ENCODE assay signal across 43 mouse cellular contexts in the genomic region with DNA sequence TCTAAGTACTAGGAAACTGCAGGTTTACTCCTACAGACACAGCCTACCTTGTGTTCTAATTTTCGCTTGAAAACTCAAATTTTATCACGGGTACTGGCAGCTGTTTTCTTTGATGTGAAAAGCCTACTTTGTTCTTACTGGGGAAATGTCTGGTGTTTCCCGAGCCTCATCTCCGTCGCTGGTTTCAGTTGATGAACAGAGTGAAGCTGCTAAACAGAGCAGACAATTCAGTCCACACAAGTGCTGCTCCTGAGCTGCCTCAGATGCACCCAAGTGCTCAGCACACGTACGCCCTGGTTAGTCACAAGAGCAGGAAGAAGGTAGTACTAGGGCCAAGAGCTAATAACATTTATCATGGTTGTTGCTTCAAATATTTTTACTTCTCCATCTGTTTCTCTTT. TPM values are rescaled to one million over a fixed set of nuclear protein-coding genes. Genes with fewer than 3 reads are reported as not detected.
DNase-seq lines count a peak whose midpoint lies in the region; TF ChIP-seq lines count a peak whose summit lies in the region.
"Had no signal": no experiment of that assay in that cellular context is flagged by ENCODE, and none has a peak within 500 bp of the region (broad histone marks: within the 10 kb centered on the region; RNA-seq: fewer than 3 reads in every experiment).

No protein-coding gene starts in this region.

- WGBS in spleen, adult 2 months: 25% methylated on average over 7 of the region's 7 CpGs
- WGBS in bone marrow, adult 2 months: 73% methylated on average over 7 of the region's 7 CpGs

- H3K4me1 ChIP-seq in spleen, adult 2 months (ENCODE audit: control insufficient read depth, insufficient read depth, insufficient read length): peaks cover 15% of the 10 kb centered on the region; the same call in 1 of the 2 replicates
- H3K4me1 ChIP-seq in bone marrow, adult 2 months (ENCODE audit: control insufficient read depth, insufficient read depth, low read length): peaks cover 10% of the 10 kb centered on the region
- H3K4me1 ChIP-seq: embryonic facial prominence, embryonic 12.5 days; forebrain, embryonic 10.5 days; hindbrain, embryonic 10.5 days; hindbrain, embryonic 15.5 days; kidney, embryonic 15.5 days; limb, embryonic 13.5 days; lung, embryonic 15.5 days; midbrain, embryonic 10.5 days; midbrain, embryonic 15.5 days had no signal

- DNase-seq in spleen, adult 2 months (ENCODE audit: low read depth in 1 of 2, low spot score in 2 of 2): no peak
- DNase-seq in spleen, postnatal 4 days (ENCODE audit: low spot score in 2 of 2): no peak
- DNase-seq in thymus, postnatal 0 days (ENCODE audit: low spot score): peak; percentile 69
- DNase-seq in thymus, postnatal 4 days: peak; percentile 47
- no peak for DNase-seq in adrenal gland, adult 8-10 months
- DNase-seq in cerebellum, postnatal 4 days (ENCODE audit: low spot score in 2 of 2): no peak
- DNase-seq in ovary, postnatal 10 days (ENCODE audit: low spot score): no peak
- DNase-seq: adrenal gland, postnatal 14 days; cerebellum, adult 18-20 months; cerebellum, postnatal 14 days; gastrocnemius, postnatal 10 days; heart, postnatal 14 days; kidney, adult 18-20 months; kidney, postnatal 25 days; right cerebral cortex, adult 18-20 months; right cerebral cortex, postnatal 4 days had no signal

- H3K4me3 ChIP-seq in spleen, adult 2 months (ENCODE audit: extremely low read depth, insufficient read depth, insufficient read length): no peak overlapping the region
- H3K4me3 ChIP-seq in bone marrow, adult 2 months (replicated peaks; ENCODE audit: control insufficient read depth, low read depth, low read length): no peak overlapping the region
- H3K4me3 ChIP-seq: embryonic facial prominence, embryonic 12.5 days; forebrain, embryonic 10.5 days; hindbrain, embryonic 10.5 days; hindbrain, embryonic 15.5 days; kidney, embryonic 15.5 days; left cerebral cortex, adult 2 months; limb, embryonic 13.5 days; lung, embryonic 15.5 days; midbrain, embryonic 10.5 days; midbrain, embryonic 15.5 days had no signal

- peaks cover 10% of the 10 kb centered on the region for H3K36me3 ChIP-seq in spleen, adult 2 months (ENCODE audit: control insufficient read depth, insufficient read depth, low read length)

- H3K27me3 ChIP-seq in spleen, adult 2 months (ENCODE audit: control insufficient read depth, insufficient read depth, low read length): no peaks in the 10 kb centered on the region
- H3K27me3 ChIP-seq: embryonic facial prominence, embryonic 12.5 days; hindbrain, embryonic 15.5 days; kidney, embryonic 15.5 days; limb, embryonic 13.5 days; lung, embryonic 15.5 days; midbrain, embryonic 15.5 days had no signal

- no peak for TF ChIP-seq POLR2A in spleen, adult 2 months (IDR thresholded peaks at IDR 0.05; ENCODE audit: low read depth, low read length)
- no peak for TF ChIP-seq POLR2A in bone marrow, adult 2 months (IDR thresholded peaks at IDR 0.05; ENCODE audit: borderline replicate concordance, control insufficient read depth, low read depth, low read length)

- TF ChIP-seq CTCF in spleen, adult 2 months (IDR thresholded peaks at IDR 0.05; ENCODE audit: extremely low read depth, insufficient read depth, insufficient read length, insufficient replicate concordance): no peak
- no peak for TF ChIP-seq CTCF in bone marrow, adult 2 months (IDR thresholded peaks at IDR 0.05; ENCODE audit: control insufficient read depth, insufficient read depth, low read length)

- peak overlapping the region; percentile 11; the same call in 1 of the 2 replicates for H3K27ac ChIP-seq in spleen, adult 2 months (ENCODE audit: insufficient read depth, low read length)
- H3K27ac ChIP-seq in bone marrow, adult 2 months (ENCODE audit: control insufficient read depth, insufficient read depth, low read depth, low read length, poor library complexity): peak overlapping the region; percentile 19; the same call in 1 of the 2 replicates
- H3K27ac ChIP-seq: embryonic facial prominence, embryonic 12.5 days; forebrain, embryonic 10.5 days; hindbrain, embryonic 10.5 days; hindbrain, embryonic 15.5 days; kidney, embryonic 15.5 days; left cerebral cortex, adult 2 months; limb, embryonic 13.5 days; lung, embryonic 15.5 days; midbrain, embryonic 10.5 days; midbrain, embryonic 15.5 days; stomach, postnatal 0 days had no signal

RNA-seq across cellular contexts. Expression of a gene that starts 18.4 kb away (rescaled TPM):
- polyA plus RNA-seq in spleen, adult 2 months (2012; rRNA removed): 15.7 and 31.3 TPM in 2 replicates
- polyA plus RNA-seq in bone marrow, adult 2 months (2011; ENCODE audit: insufficient read depth, insufficient read length, low replicate concordance, missing spikeins): 10.9 and 12.4 TPM in 2 replicates
- 17.4 and 18.0 TPM in 2 replicates for polyA plus RNA-seq in thymus, postnatal 0 days (2015; fragmentation: Nextera tagmentation; extraction: Ambion mirVana)
- total RNA-seq in adrenal gland, adult 8-10 months (2022): 10 to 100 TPM; 22.6 to 31.6 (median 27.9) TPM

RNA-seq across cellular contexts. Expression of a gene that starts 56.0 kb away (rescaled TPM):
- polyA plus RNA-seq in spleen, adult 2 months (2012; rRNA removed): not detected in 2 replicates
- polyA plus RNA-seq in bone marrow, adult 2 months (2011; ENCODE audit: insufficient read depth, insufficient read length, low replicate concordance, missing spikeins): not detected in 2 replicates
- polyA plus RNA-seq in thymus, postnatal 0 days (2015; fragmentation: Nextera tagmentation; extraction: Ambion mirVana): 0.15 TPM in 1 of 2 replicates, not detected in the other
- total RNA-seq in adrenal gland, adult 8-10 months (2022): not detected
- total RNA-seq: adrenal gland, postnatal 14 days; ES-E14; gastrocnemius, postnatal 10 days; granulocyte monocyte progenitor cell, adult 5-6 weeks; heart, postnatal 14 days; layer of hippocampus, adult 18-20 months; layer of hippocampus, postnatal 14 days; left cerebral cortex, adult 2 months; left cerebral cortex, postnatal 36 days; megakaryocyte progenitor cell, adult 5-6 weeks; neutrophil, adult 5-6 weeks had no signal
- polyA plus RNA-seq: brain, embryonic 14.5 days; embryonic facial prominence, embryonic 12.5 days; forebrain, embryonic 10.5 days; forebrain, embryonic 16.5 days; heart, embryonic 14.5 days; hindbrain, embryonic 10.5 days; hindbrain, embryonic 15.5 days; inflammation-experienced regulatory T-cells, adult 6 months; kidney, embryonic 15.5 days; limb, embryonic 13.5 days; liver, embryonic 11.5 days; liver, embryonic 16.5 days; lung, embryonic 15.5 days; midbrain, embryonic 10.5 days; midbrain, embryonic 15.5 days; neural tube, embryonic 11.5 days; stomach, postnatal 0 days; urinary bladder, adult 2 months had no signal

Comparison
In these comparisons a context has a peak if more than half of its experiments do, and no peak if none do; other contexts are left out.
1. DNase-seq: peak in thymus, postnatal 0 days (single experiment) and thymus, postnatal 4 days (single experiment); none in spleen, adult 2 months (0 of 2), spleen, postnatal 4 days (0 of 2), adrenal gland, adult 8-10 months (single experiment), cerebellum, postnatal 4 days (0 of 2) and ovary, postnatal 10 days (single experiment).